Mouse (Mus musculus): ENCODE data around the gene Cox19.

DNA sequence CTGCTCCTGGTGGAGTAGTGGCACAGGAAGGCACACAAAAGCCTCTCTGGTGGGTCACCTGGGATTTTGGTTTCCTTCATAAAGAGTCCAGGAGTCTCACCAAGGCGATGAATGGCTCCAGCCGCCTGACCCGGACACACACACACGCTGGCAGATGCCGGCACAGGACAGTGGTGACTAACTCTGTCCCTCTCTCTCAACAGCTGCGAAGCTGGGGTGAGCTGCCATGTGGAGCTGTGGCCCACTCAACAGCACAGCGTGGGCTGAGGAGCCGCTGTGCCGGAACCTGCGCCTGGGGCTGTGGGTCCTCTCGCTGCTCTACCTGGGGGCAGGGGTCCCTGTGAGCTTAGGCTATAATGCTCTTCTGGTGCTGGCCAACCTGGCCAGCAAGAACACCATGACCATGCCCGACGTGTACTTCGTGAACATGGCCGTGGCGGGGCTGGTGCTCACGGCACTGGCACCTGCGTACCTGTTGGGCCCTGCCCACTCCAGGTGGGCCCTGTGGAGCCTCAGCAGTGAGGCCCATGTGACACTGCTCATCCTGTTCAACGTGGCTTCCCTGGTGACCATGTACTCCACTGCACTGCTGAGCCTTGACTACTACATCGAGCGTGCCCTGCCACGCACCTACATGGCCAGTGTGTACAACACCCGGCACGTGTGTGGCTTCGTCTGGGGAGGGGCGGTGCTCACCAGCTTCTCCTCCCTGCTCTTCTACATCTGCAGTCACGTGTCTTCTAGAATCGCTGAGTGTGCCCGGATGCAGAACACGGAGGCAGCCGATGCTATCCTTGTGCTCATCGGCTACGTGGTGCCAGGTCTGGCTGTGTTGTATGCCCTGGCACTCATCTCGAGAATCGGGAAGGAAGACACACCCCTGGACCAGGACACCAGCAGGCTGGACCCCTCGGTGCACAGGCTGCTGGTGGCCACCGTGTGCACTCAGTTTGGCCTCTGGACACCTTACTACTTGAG, 41.3 kb upstream of the Cox19 start:
- TF ChIP-seq CTCF (IDR thresholded peaks at IDR 0.05; ENCODE audit: control insufficient read depth, insufficient read depth, insufficient read length) (no peak), USF1 (IDR thresholded peaks at IDR 0.05; ENCODE audit: low read depth) (no peak), FOSL1 (IDR thresholded peaks at IDR 0.05; ENCODE audit: insufficient read depth, low read length, poor library complexity, severe bottlenecking) (no peak), MAX (IDR thresholded peaks at IDR 0.05) (no peak), MYOD1 (IDR thresholded peaks at IDR 0.05; ENCODE audit: control insufficient read depth, insufficient read length, low read depth) (no peak), MYOG (IDR thresholded peaks at IDR 0.05; ENCODE audit: control insufficient read depth, extremely low read depth, insufficient read length) (no peak), CEBPB (IDR thresholded peaks at IDR 0.05; ENCODE audit: low read depth) (no peak)

Measured in C2C12 (cell line).